Mouse (Mus musculus) myocyte (in vitro differentiated cells): ENCODE measurements around the gene Raf1. TPM values are rescaled to one million over a fixed set of nuclear protein-coding genes. Genes with fewer than 3 reads are reported as not detected.
"Not testable (repeated sequence)": the region's sequence is repeated elsewhere in the genome, so short reads cannot be mapped to it uniquely, and the experiment has no call there.

Source experiments
- H3K27me3 ChIP-seq: one replicate; pipeline ENCODE4 v1.6.1; 2011; ENCODE audit not compliant: control insufficient read depth, insufficient read depth, insufficient read length
- H3K36me3 ChIP-seq: one replicate; pipeline ENCODE4 v1.6.1; 2011; ENCODE audit not compliant: control insufficient read depth, insufficient read depth
- H3K4me2 ChIP-seq: one replicate; pipeline ENCODE4 v1.6.1; 2011; ENCODE audit warnings: low read depth, control low read depth
- H3K4me3 ChIP-seq: one replicate; pipeline ENCODE4 v1.5.1; 2011; ENCODE audit warnings: mild to moderate bottlenecking, control low read depth, moderate library complexity
- H3K79me2 ChIP-seq: one replicate; pipeline ENCODE4 v1.6.1; 2011; ENCODE audit not compliant: control insufficient read depth, insufficient read depth
- H3ac ChIP-seq: one replicate; pipeline ENCODE4 v1.6.1; 2011; ENCODE audit not compliant: control insufficient read depth, insufficient read length
- CEBPB ChIP-seq: IDR thresholded peaks from 2 replicates; pipeline ENCODE4 v1.6.1; 2011; ENCODE audit warnings: mild to moderate bottlenecking, moderate library complexity; ENCODE audit not compliant: poor library complexity, insufficient read depth, severe bottlenecking
- E2F4 ChIP-seq: IDR thresholded peaks from one replicate; pipeline ENCODE4 v1.6.1; 2011; ENCODE audit warnings: mild to moderate bottlenecking, control low read depth, moderate library complexity; ENCODE audit not compliant: insufficient read depth
- MAX ChIP-seq: IDR thresholded peaks from one replicate; pipeline ENCODE4 v1.6.1; 2011; ENCODE audit warnings: low read depth, mild to moderate bottlenecking, control low read depth
- MYOD1 ChIP-seq, 3 experiments: IDR thresholded peaks; one replicate each; pipeline ENCODE4 v1.6.1; 2011; ENCODE audit warnings: control low read depth in 2 of 3, low read depth in 2 of 3, mild to moderate bottlenecking in 2 of 3, moderate library complexity in 1 of 3; ENCODE audit not compliant: insufficient read length in 2 of 3, control insufficient read depth in 1 of 3
- MYOG ChIP-seq, 3 experiments: IDR thresholded peaks; one replicate each; pipeline ENCODE4 v1.6.1; 2011; ENCODE audit warnings: control low read depth in 2 of 3, low read depth in 2 of 3, mild to moderate bottlenecking in 2 of 3; ENCODE audit not compliant: insufficient read length in 2 of 3, control insufficient read depth in 1 of 3, insufficient read depth in 1 of 3
- POLR2A ChIP-seq: IDR thresholded peaks from one replicate; pipeline ENCODE4 v1.6.1; 2011; ENCODE audit warnings: low read depth, mild to moderate bottlenecking, control low read depth, moderate library complexity; ENCODE audit not compliant: insufficient read length
- POLR2AphosphoS2 ChIP-seq: IDR thresholded peaks from one replicate; pipeline ENCODE4 v1.6.1; 2011; ENCODE audit warnings: low read depth, control low read depth; ENCODE audit not compliant: insufficient read length
- REST ChIP-seq: IDR thresholded peaks from one replicate; pipeline ENCODE4 v1.6.1; 2011; ENCODE audit warnings: mild to moderate bottlenecking, control low read depth, moderate library complexity; ENCODE audit not compliant: insufficient read depth, insufficient read length
- SRF ChIP-seq: IDR thresholded peaks from one replicate; pipeline ENCODE4 v1.6.1; 2011; ENCODE audit warnings: low read depth; ENCODE audit not compliant: control insufficient read depth, insufficient read length
- TCF12 ChIP-seq: IDR thresholded peaks from one replicate; pipeline ENCODE4 v1.6.1; 2011; ENCODE audit warnings: mild to moderate bottlenecking, control low read depth; ENCODE audit not compliant: poor library complexity, insufficient read depth, severe bottlenecking
- TCF3 ChIP-seq: IDR thresholded peaks from one replicate; pipeline ENCODE4 v1.6.1; 2011; ENCODE audit warnings: low read depth, control low read depth; ENCODE audit not compliant: insufficient read length
- USF1 ChIP-seq: IDR thresholded peaks from one replicate; pipeline ENCODE4 v1.6.1; 2011; ENCODE audit warnings: low read depth, mild to moderate bottlenecking, control low read depth, moderate library complexity
- polyA plus RNA-seq: library from polyadenylated mRNA; unstranded; fragments of >200 nt; fragmentation: generic; extraction: Trizol; gene quantifications from one replicate; pipeline ENCODE4 v1.2.1, GENCODE M21; 2012; ENCODE audit warnings: missing spikeins

Raf1 gene
- polyA plus RNA-seq, 1 experiment, result 81.2 TPM

GRCm38 (mm10) chr6:115643315-115643714, 33.1 kb downstream of the Raf1 start:
- H3K36me3 ChIP-seq, result peaks cover 12% of the 10 kb centered on the region
- no peak for TF ChIP-seq REST
- no peak for TF ChIP-seq USF1
- no peak for TF ChIP-seq MYOD1 (IDR thresholded peaks at IDR 0.05; ENCODE audit: control insufficient read depth in 1 of 3, insufficient read length in 2 of 3, low read depth in 2 of 3)
- no peak for TF ChIP-seq SRF
- H3K27me3 ChIP-seq, result no peaks in the 10 kb centered on the region
- H3ac ChIP-seq, result no peak overlapping the region
- peaks cover 76% of the 10 kb centered on the region for H3K79me2 ChIP-seq
- no peak overlapping the region for H3K4me3 ChIP-seq
- no peak overlapping the region for H3K4me2 ChIP-seq

- H3K4me2 ChIP-seq, H3ac ChIP-seq, H3K4me3 ChIP-seq, H3K27me3 ChIP-seq: not testable (repeated sequence)
- peaks cover 32% of the 10 kb centered on the region for H3K79me2 ChIP-seq
- H3K36me3 ChIP-seq, result peaks cover 53% of the 10 kb centered on the region
Measured at GRCm38 (mm10) chr6:115638188-115638587, 38.2 kb downstream of the Raf1 start.

GRCm38 (mm10) chr6:115634015-115634414, 42.4 kb downstream of the Raf1 start:
- Histone ChIP-seq H3K4me3 (no peak overlapping the region), H3ac (no peak overlapping the region), H3K27me3 (no peaks in the 10 kb centered on the region), H3K36me3 (peaks cover 66% of the 10 kb centered on the region), H3K4me2 (no peak overlapping the region), H3K79me2 (peaks cover 7% of the 10 kb centered on the region)
- TF ChIP-seq POLR2A, result no peak
- no peak for TF ChIP-seq REST
- no peak for TF ChIP-seq USF1
- TF ChIP-seq POLR2AphosphoS2, result no peak
- TF ChIP-seq MYOD1 (IDR thresholded peaks at IDR 0.05; ENCODE audit: control insufficient read depth in 1 of 3, insufficient read length in 2 of 3, low read depth in 2 of 3), result no peak
- TF ChIP-seq CEBPB, result no peak
- TF ChIP-seq SRF, result no peak
- no peak for TF ChIP-seq TCF12
- no peak for TF ChIP-seq TCF3
- TF ChIP-seq MYOG (IDR thresholded peaks at IDR 0.05; ENCODE audit: control insufficient read depth in 1 of 3, insufficient read depth in 1 of 3, insufficient read length in 2 of 3, low read depth in 2 of 3), result no peak
- no peak for TF ChIP-seq E2F4
- TF ChIP-seq MAX, result no peak

GRCm38 (mm10) chr6:115631056-115631795, 45.2 kb downstream of the Raf1 start:
- Histone ChIP-seq H3K4me3 (no peak overlapping the region), H3K36me3 (peaks cover 64% of the 10 kb centered on the region), H3K4me2 (no peak overlapping the region), H3ac (no peak overlapping the region), H3K27me3 (no peaks in the 10 kb centered on the region), H3K79me2 (peaks cover 5% of the 10 kb centered on the region)
- TF ChIP-seq TCF3, result no peak
- peak; percentile 57 for TF ChIP-seq REST
- TF ChIP-seq POLR2A, result no peak

GRCm38 (mm10) chr6:115626121-115626520, 50.3 kb downstream of the Raf1 start:
- no peak overlapping the region for H3K4me2 ChIP-seq
- no peak overlapping the region for H3ac ChIP-seq
- H3K4me3 ChIP-seq, result no peak overlapping the region

GRCm38 (mm10) chr6:115620942-115621341, 55.5 kb downstream of the Raf1 start:
- Histone ChIP-seq H3K27me3 (no peaks in the 10 kb centered on the region), H3K4me2 (no peak overlapping the region), H3K36me3 (peaks cover 52% of the 10 kb centered on the region), H3K4me3 (no peak overlapping the region), H3K79me2 (no peaks in the 10 kb centered on the region), H3ac (no peak overlapping the region)
- TF ChIP-seq MYOG (IDR thresholded peaks at IDR 0.05; ENCODE audit: control insufficient read depth in 1 of 3, insufficient read depth in 1 of 3, insufficient read length in 2 of 3, low read depth in 2 of 3) (no peak), CEBPB (no peak), USF1 (no peak), E2F4 (no peak), MYOD1 (IDR thresholded peaks at IDR 0.05; ENCODE audit: control insufficient read depth in 1 of 3, insufficient read length in 2 of 3, low read depth in 2 of 3) (no peak), TCF3 (no peak), MAX (no peak), TCF12 (no peak), POLR2A (no peak), REST (no peak), SRF (no peak), POLR2AphosphoS2 (no peak)

More at GRCm38 (mm10) chr6:115626121-115626520, 50.3 kb downstream of the Raf1 start:
- Histone ChIP-seq H3K27me3 (no peaks in the 10 kb centered on the region), H3K79me2 (no peaks in the 10 kb centered on the region), H3K36me3 (peaks cover 44% of the 10 kb centered on the region)
- TF ChIP-seq POLR2A, result no peak
- no peak for TF ChIP-seq TCF12
- no peak for TF ChIP-seq TCF3
- no peak for TF ChIP-seq USF1
- TF ChIP-seq MAX, result no peak
- TF ChIP-seq E2F4, result no peak
- TF ChIP-seq CEBPB, result no peak
- TF ChIP-seq MYOG (IDR thresholded peaks at IDR 0.05; ENCODE audit: control insufficient read depth in 1 of 3, insufficient read depth in 1 of 3, insufficient read length in 2 of 3, low read depth in 2 of 3), result no peak
